Mouse (Mus musculus): ENCODE data around the gene Sec14l1.

DNA sequence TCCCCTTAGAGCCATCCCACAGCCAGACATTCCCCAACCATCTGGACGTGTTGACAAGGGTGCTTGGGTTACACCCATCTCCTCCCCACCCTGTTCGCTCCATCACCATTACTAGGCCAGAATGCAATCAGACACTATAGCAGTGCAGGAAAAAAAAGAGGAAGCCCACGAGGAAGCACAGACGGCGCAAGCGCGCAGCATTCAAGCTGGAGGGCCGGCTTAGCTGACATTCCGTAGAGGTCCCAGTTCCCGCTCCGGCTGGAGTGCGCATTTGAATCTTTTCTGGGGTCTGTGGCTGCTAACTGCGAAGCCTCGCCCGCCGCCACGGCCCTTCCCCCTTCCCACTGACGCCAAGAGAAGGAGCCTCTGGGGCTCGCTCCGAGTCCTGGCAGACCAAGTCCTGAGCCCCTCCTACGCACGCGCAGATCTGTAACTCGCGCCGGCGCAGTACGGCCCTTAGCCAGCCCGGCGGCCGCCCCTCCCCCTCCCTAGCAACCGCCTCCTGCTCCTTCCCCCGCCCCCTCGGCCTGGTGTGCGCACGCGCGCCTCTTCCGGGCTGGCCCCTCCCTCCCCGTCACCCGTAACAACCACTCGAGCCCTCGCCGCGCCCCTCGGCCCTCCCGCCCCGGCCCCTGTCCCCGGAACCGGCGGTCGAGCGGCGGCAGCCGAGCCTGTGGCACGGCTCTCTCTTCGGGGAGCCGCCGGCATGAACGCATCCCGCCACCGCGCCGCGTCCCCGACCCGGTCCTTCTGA, at the start of gene Sec14l1:
- TF ChIP-seq GATA2 (IDR thresholded peaks at IDR 0.05; ENCODE audit: borderline replicate concordance, low read depth, low read length), result no peak
- TF ChIP-seq CTCF (IDR thresholded peaks at IDR 0.05; ENCODE audit: low read depth, low read length), result no peak
- TF ChIP-seq TAL1 (conservative IDR thresholded peaks at IDR 0.05; ENCODE audit: low read depth, low read length), result peak; percentile 76
- no peak for TF ChIP-seq POLR2AphosphoS5 (IDR thresholded peaks at IDR 0.05; ENCODE audit: insufficient replicate concordance, low read depth, low read length)
